Mouse (Mus musculus) CH12.LX (cell line): ENCODE measurements around the gene Rag2. TPM values are rescaled to one million over a fixed set of nuclear protein-coding genes. Genes with fewer than 3 reads are reported as not detected.

ENCODE experiments used
- DNase-seq: peaks from one replicate; pipeline ENCODE4 v3.0.0-alpha.2; 2013; ENCODE audit errors: extremely low read depth
- H3K27ac ChIP-seq: 2 replicates; pipeline ENCODE4 v1.5.1; 2012; ENCODE audit warnings: low read depth, mild to moderate bottlenecking, control low read depth, moderate library complexity; ENCODE audit not compliant: insufficient read depth
- H3K27me3 ChIP-seq: replicated peaks from 2 replicates; pipeline ENCODE3; 2012; ENCODE audit warnings: inconsistent platforms
- H3K36me3 ChIP-seq, 2 experiments: replicated peaks in 1 of 2; 2 replicates each; pipeline versions ENCODE3 to v1.6.1; 2012; ENCODE audit warnings: inconsistent platforms in 1 of 2, low read length in 1 of 2, mild to moderate bottlenecking in 1 of 2, mixed read lengths in 1 of 2, moderate library complexity in 1 of 2; ENCODE audit not compliant: control insufficient read depth in 1 of 2, insufficient read depth in 1 of 2
- H3K4me1 ChIP-seq, 2 experiments: 2 replicates each; pipeline ENCODE4 v1.6.1; 2012; ENCODE audit warnings: inconsistent platforms in 1 of 2, moderate library complexity in 1 of 2; ENCODE audit not compliant: insufficient read depth in 2 of 2, control insufficient read depth in 1 of 2
- H3K4me2 ChIP-seq: 2 replicates; pipeline ENCODE4 v1.6.1; 2012; ENCODE audit warnings: low read depth, mild to moderate bottlenecking, control low read depth; ENCODE audit not compliant: poor library complexity, insufficient read depth, severe bottlenecking
- H3K4me3 ChIP-seq, 3 experiments: fragments of 150-350 bp in 1 of 3; sonication (generic) in 1 of 3; replicated peaks in 1 of 3; 2 replicates each; pipeline versions ENCODE3 to v1.5.1; 2011 to 2012; ENCODE audit warnings: low read depth in 2 of 3, low read length in 2 of 3, mild to moderate bottlenecking in 2 of 3, moderate library complexity in 2 of 3, control low read depth in 1 of 3, improper control_type of control experiment in 1 of 3, inconsistent platforms in 1 of 3, mixed read lengths in 1 of 3; ENCODE audit not compliant: poor library complexity in 1 of 3
- H3K79me2 ChIP-seq: replicated peaks from 2 replicates; pipeline ENCODE4 v1.6.1; 2012; ENCODE audit warnings: mild to moderate bottlenecking, moderate library complexity; ENCODE audit not compliant: control insufficient read depth, poor library complexity, insufficient read depth, severe bottlenecking; ENCODE audit errors: extremely low read depth
- H3K9ac ChIP-seq: 2 replicates; pipeline ENCODE4 v1.6.1; 2012; ENCODE audit warnings: low read depth, mild to moderate bottlenecking, control low read depth, moderate library complexity; ENCODE audit not compliant: insufficient read depth
- H3K9me3 ChIP-seq: replicated peaks from 2 replicates; pipeline ENCODE3; 2012; ENCODE audit warnings: low read length, inconsistent platforms, mixed read lengths
- BHLHE40 ChIP-seq: IDR thresholded peaks from 2 replicates; pipeline ENCODE4 v1.6.1; 2011; ENCODE audit warnings: mild to moderate bottlenecking, low read depth, low read length, improper control_type of control experiment
- CTCF ChIP-seq, 2 experiments: IDR thresholded peaks in 1 of 2; conservative IDR thresholded peaks in 1 of 2; 2 replicates each; pipeline ENCODE4 v1.5.1; 2011 to 2012; ENCODE audit warnings: low read depth in 2 of 2, low read length in 2 of 2, improper control_type of control experiment in 1 of 2, inconsistent platforms in 1 of 2, mild to moderate bottlenecking in 1 of 2, moderate library complexity in 1 of 2
- E2F4 ChIP-seq: IDR thresholded peaks from 2 replicates; pipeline ENCODE4 v1.6.1; 2011; ENCODE audit warnings: low read depth, low read length, improper control_type of control experiment; ENCODE audit not compliant: insufficient replicate concordance
- ELF1 ChIP-seq: IDR thresholded peaks from 2 replicates; pipeline ENCODE4 v1.6.1; 2014; ENCODE audit warnings: low read depth, mild to moderate bottlenecking, inconsistent platforms, low read length, improper control_type of control experiment
- ETS1 ChIP-seq: conservative IDR thresholded peaks from 2 replicates; pipeline ENCODE4 v1.6.1; 2012; ENCODE audit warnings: low read depth, mild to moderate bottlenecking, inconsistent platforms, low read length, improper control_type of control experiment, moderate library complexity
- GABPA ChIP-seq: IDR thresholded peaks from 2 replicates; pipeline ENCODE4 v1.6.1; 2012; ENCODE audit warnings: low read depth, low read length, improper control_type of control experiment, inconsistent platforms; ENCODE audit not compliant: insufficient replicate concordance
- KAT2A ChIP-seq: IDR thresholded peaks from 2 replicates; pipeline ENCODE4 v1.6.1; 2012; ENCODE audit warnings: low read length, improper control_type of control experiment, inconsistent platforms; ENCODE audit not compliant: insufficient replicate concordance
- MAFK ChIP-seq: IDR thresholded peaks from 2 replicates; pipeline ENCODE4 v1.6.1; 2011; ENCODE audit warnings: low read length, improper control_type of control experiment; ENCODE audit not compliant: insufficient replicate concordance
- MAX ChIP-seq: IDR thresholded peaks from 2 replicates; pipeline ENCODE4 v1.6.1; 2011; ENCODE audit warnings: low read length, improper control_type of control experiment
- MEF2A ChIP-seq: IDR thresholded peaks from 2 replicates; pipeline ENCODE4 v1.6.1; 2014; ENCODE audit warnings: low read depth, mild to moderate bottlenecking, inconsistent platforms, low read length, improper control_type of control experiment, borderline replicate concordance
- PAX5 ChIP-seq: IDR thresholded peaks from 2 replicates; pipeline ENCODE4 v1.6.1; 2012; ENCODE audit warnings: low read length, inconsistent platforms, mixed read lengths
- POLR2A ChIP-seq: IDR thresholded peaks from 2 replicates; pipeline ENCODE4 v1.6.1; 2011; ENCODE audit warnings: low read depth, mild to moderate bottlenecking, improper control_type of control experiment, low read length
- RAD21 ChIP-seq: IDR thresholded peaks from 2 replicates; pipeline ENCODE4 v1.6.1; 2011; ENCODE audit warnings: low read depth, mild to moderate bottlenecking, low read length, improper control_type of control experiment, moderate library complexity
- SIN3A ChIP-seq: IDR thresholded peaks from 2 replicates; pipeline ENCODE4 v1.6.1; 2012; ENCODE audit warnings: low read length, improper control_type of control experiment, inconsistent platforms
- TBP ChIP-seq: conservative IDR thresholded peaks from 2 replicates; pipeline ENCODE4 v1.6.1; 2011; ENCODE audit warnings: low read depth, low read length, improper control_type of control experiment
- TCF12 ChIP-seq: IDR thresholded peaks from 2 replicates; pipeline ENCODE4 v1.6.1; 2014; ENCODE audit warnings: low read depth, mild to moderate bottlenecking, inconsistent platforms, low read length, improper control_type of control experiment
- UBTF ChIP-seq: IDR thresholded peaks from 2 replicates; pipeline ENCODE4 v1.6.1; 2012; ENCODE audit warnings: low read depth, mild to moderate bottlenecking, inconsistent platforms, low read length, improper control_type of control experiment, moderate library complexity
- USF1 ChIP-seq: IDR thresholded peaks from 2 replicates; pipeline ENCODE4 v1.6.1; 2014; ENCODE audit warnings: low read depth, mild to moderate bottlenecking, inconsistent platforms, low read length, improper control_type of control experiment
- USF2 ChIP-seq: conservative IDR thresholded peaks from 2 replicates; pipeline ENCODE4 v1.6.1; 2011; ENCODE audit warnings: low read depth, low read length, improper control_type of control experiment
- ZC3H11A ChIP-seq: IDR thresholded peaks from 2 replicates; pipeline ENCODE4 v1.6.1; 2012; ENCODE audit warnings: low read depth, mild to moderate bottlenecking, inconsistent platforms, low read length, improper control_type of control experiment
- ZKSCAN1 ChIP-seq: IDR thresholded peaks from 2 replicates; pipeline ENCODE4 v1.6.1; 2012; ENCODE audit warnings: low read depth, inconsistent platforms, low read length, improper control_type of control experiment, borderline replicate concordance
- dilution Hi-C: fragments of 300-500 bp; cut with MboI; formaldehyde crosslinking; loops from 2 replicates; pipeline ENCODE4 v1.14.3; 2020; ENCODE audit warnings: low sequenced_read_pairs; ENCODE audit not compliant: extremely low pct_unique_long_range_greater_than_20kb, extremely low pct_ligation_motif_present
- in situ Hi-C: fragments of 300-500 bp; cut with MboI; formaldehyde crosslinking; loops from 3 replicates; pipeline ENCODE4 v1.14.3; 2019; ENCODE audit warnings: low sequenced_read_pairs, low pct_ligation_motif_present, low pct_unique_long_range_greater_than_20kb, mixed read lengths
- polyA plus RNA-seq: library from polyadenylated mRNA; unstranded; fragments of >175 nt; gene quantifications from 2 replicates; pipeline ENCODE4 v1.2.1, GENCODE M21; 2012; ENCODE audit warnings: low read depth; ENCODE audit not compliant: insufficient read length
- total RNA-seq, 2 experiments: library from RNA; depleted of rRNA; stranded (reverse); fragments of 300-350 nt in 1 of 2; fragments of >200 nt in 1 of 2; gene quantifications; 2 replicates each; pipeline ENCODE4 v1.2.3; 2012 to 2014

The Rag2 gene
- total and polyA plus RNA-seq, 3 experiments, result not detected

DNA sequence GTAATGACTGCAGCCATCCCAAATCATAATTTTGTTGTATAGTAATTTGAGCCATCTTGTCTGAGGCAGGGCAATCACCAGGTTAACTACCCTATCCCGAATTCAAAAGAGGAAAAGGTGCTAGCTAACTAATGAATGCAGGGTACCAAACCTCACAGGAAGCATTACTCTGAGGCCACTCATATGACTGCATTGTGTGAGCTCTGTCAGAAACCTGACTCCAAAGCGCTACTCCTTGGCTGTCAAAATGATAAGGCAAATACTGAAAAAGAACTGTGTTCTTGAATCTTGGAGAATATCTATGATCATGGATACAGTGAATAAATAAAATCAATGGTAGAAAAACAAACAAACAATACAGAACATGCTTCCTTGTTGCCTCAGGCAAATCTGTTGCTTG, 44.5 kb upstream of the Rag2 start:
- Histone ChIP-seq H3K4me1 (peaks cover 0 to 12% of the 10 kb centered on the region in 2 experiments; a peak in 2 of 4 replicates), H3K4me3 (no peak overlapping the region), H3K79me2 (no peaks in the 10 kb centered on the region), H3K27ac (no peak overlapping the region), H3K27me3 (peaks cover 3% of the 10 kb centered on the region), H3K9me3 (no peaks in the 10 kb centered on the region), H3K36me3 (no peaks in the 10 kb centered on the region), H3K9ac (no peak overlapping the region), H3K4me2 (no peak overlapping the region)
- DNase-seq, result no peak
- TF ChIP-seq TBP, result no peak
- no peak for TF ChIP-seq UBTF
- no peak for TF ChIP-seq TCF12
- TF ChIP-seq MAFK, result no peak
- TF ChIP-seq ZKSCAN1, result no peak
- no peak for TF ChIP-seq CTCF (conservative IDR thresholded peaks at IDR 0.05 in 1 of 2, IDR thresholded peaks at IDR 0.05 in 1 of 2; ENCODE audit: low read depth in 2 of 2, low read length in 2 of 2)
- TF ChIP-seq BHLHE40, result no peak
- TF ChIP-seq E2F4, result no peak
- no peak for TF ChIP-seq RAD21
- no peak for TF ChIP-seq ZC3H11A
- TF ChIP-seq POLR2A, result no peak
- TF ChIP-seq USF1, result no peak
- TF ChIP-seq USF2, result no peak
- no peak for TF ChIP-seq GABPA
- TF ChIP-seq MAX, result no peak
- TF ChIP-seq ELF1, result no peak
- no peak for TF ChIP-seq MEF2A
- no peak for TF ChIP-seq PAX5
- dilution Hi-C loops (no loop called here), in situ Hi-C loops (no loop called here)

DNA sequence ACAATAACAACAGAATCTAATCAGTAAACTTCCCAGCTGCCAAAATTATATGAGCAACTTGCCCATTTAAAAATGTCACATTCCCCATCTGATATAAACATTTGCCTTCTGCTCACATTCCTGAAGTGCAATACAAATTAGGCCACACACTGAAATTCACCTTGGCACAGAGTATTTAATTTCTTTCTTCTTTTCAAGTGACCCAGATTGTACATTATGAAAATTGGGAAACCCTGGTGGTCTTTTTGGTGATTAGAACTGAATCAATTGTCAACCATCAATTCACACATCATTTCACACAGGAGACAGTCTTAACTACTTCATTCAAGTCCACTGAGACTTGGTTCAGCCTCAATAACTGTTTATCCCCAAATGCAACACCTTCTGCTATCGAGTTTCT, 44.1 kb upstream of the Rag2 start:
- Histone ChIP-seq H3K79me2 (no peaks in the 10 kb centered on the region), H3K9me3 (no peaks in the 10 kb centered on the region), H3K4me1 (peaks cover 0 to 12% of the 10 kb centered on the region in 2 experiments; a peak in 2 of 4 replicates), H3K36me3 (no peaks in the 10 kb centered on the region), H3K27me3 (peaks cover 3% of the 10 kb centered on the region), H3K9ac (no peak overlapping the region), H3K4me3 (no peak overlapping the region), H3K27ac (no peak overlapping the region), H3K4me2 (no peak overlapping the region)
- no peak for TF ChIP-seq SIN3A
- no peak for TF ChIP-seq BHLHE40
- no peak for TF ChIP-seq KAT2A
- TF ChIP-seq MAFK, result no peak
- TF ChIP-seq ELF1, result no peak
- no peak for TF ChIP-seq ETS1
- TF ChIP-seq POLR2A, result no peak
- in situ Hi-C loops (no loop called here), dilution Hi-C loops (no loop called here)
- no peak for DNase-seq
